11 mouse cellular contexts compared by ENCODE assay signal in the genomic region with DNA sequence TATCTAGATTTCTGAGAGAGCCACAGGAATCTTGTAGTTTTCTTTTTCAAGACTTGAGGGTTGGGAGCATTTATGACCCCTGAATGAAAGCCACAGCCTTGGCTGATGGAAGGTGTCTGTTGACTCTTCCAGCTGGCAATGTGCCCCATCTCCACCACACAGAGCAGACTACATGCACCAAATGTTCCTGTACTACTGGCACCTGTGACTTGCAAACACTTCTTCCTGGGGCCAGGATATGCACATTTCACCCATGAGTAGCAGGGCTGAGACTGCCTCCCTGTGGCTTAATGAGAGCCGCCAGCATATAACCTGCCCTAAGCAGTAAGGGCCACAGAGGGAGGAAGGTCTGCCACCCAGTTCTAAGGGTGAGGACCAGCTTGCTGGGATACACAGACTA.
A peak's percentile ranks its signal among the peaks of the same experiment; 100 is the strongest.
DNase-seq lines count a peak whose midpoint lies in the region; ATAC-seq and TF ChIP-seq lines count a peak whose summit lies in the region.
"Had no signal": no experiment of that assay in that cellular context is flagged by ENCODE, and none has a peak within 500 bp of the region (broad histone marks: within the 10 kb centered on the region; RNA-seq: fewer than 3 reads in every experiment).

No protein-coding gene starts in this region.

- H3K4me3 ChIP-seq in hindbrain, embryonic 10.5 days, result no peak overlapping the region
- no peak overlapping the region for H3K4me3 ChIP-seq in hindbrain, embryonic 11.5 days (ENCODE audit: low read depth, low read length)
- H3K4me3 ChIP-seq in small intestine, adult 2 months (ENCODE audit: low read depth, low read length), result no peak overlapping the region
- H3K4me3 ChIP-seq: embryonic facial prominence, embryonic 13.5 days had no signal

- no peak overlapping the region for H3K4me2 ChIP-seq in hindbrain, embryonic 11.5 days (replicated peaks; ENCODE audit: low read depth, low read length)
- H3K4me2 ChIP-seq: embryonic facial prominence, embryonic 13.5 days had no signal

- no peak overlapping the region for H3K9ac ChIP-seq in hindbrain, embryonic 11.5 days (ENCODE audit: low read depth, low read length)
- H3K9ac ChIP-seq: embryonic facial prominence, embryonic 13.5 days; forebrain, postnatal 0 days had no signal

- peaks cover 52% of the 10 kb centered on the region for H3K4me1 ChIP-seq in hindbrain, embryonic 10.5 days (replicated peaks)
- H3K4me1 ChIP-seq in hindbrain, embryonic 11.5 days (replicated peaks; ENCODE audit: control insufficient read depth, insufficient read depth, low read length), result no peaks in the 10 kb centered on the region
- H3K4me1 ChIP-seq in small intestine, adult 2 months (ENCODE audit: control insufficient read depth, insufficient read depth, insufficient read length, low read length), result no peaks in the 10 kb centered on the region

- TF ChIP-seq POLR2A in small intestine, adult 2 months (IDR thresholded peaks at IDR 0.05; ENCODE audit: low read depth, low read length), result no peak

- ATAC-seq in hindbrain, embryonic 11.5 days (ENCODE audit: low FRiP score), result no peak
- ATAC-seq: forebrain, postnatal 0 days had no signal

- 79% methylated on average over 1 of the region's 1 CpGs for WGBS in hindbrain, embryonic 10.5 days
- 69% methylated on average over 1 of the region's 1 CpGs for WGBS in hindbrain, embryonic 11.5 days
- 69% methylated on average over 1 of the region's 1 CpGs for WGBS in small intestine, adult 2 months

- H3K9me3 ChIP-seq in hindbrain, embryonic 10.5 days, result no peaks in the 10 kb centered on the region
- H3K9me3 ChIP-seq in hindbrain, embryonic 11.5 days (ENCODE audit: control insufficient read depth, low read length), result no peaks in the 10 kb centered on the region
- H3K9me3 ChIP-seq: embryonic facial prominence, embryonic 13.5 days had no signal

- TF ChIP-seq CTCF in small intestine, adult 2 months (IDR thresholded peaks at IDR 0.05; ENCODE audit: extremely low read depth, insufficient read length, insufficient replicate concordance, low read depth, low read length), result 0 out of 2 replicates have a peak, but pooled peaks have one; percentile 4

- H3K36me3 ChIP-seq in hindbrain, embryonic 10.5 days, result no peaks in the 10 kb centered on the region
- H3K36me3 ChIP-seq in hindbrain, embryonic 11.5 days (ENCODE audit: control insufficient read depth, insufficient read depth, low read length), result no peaks in the 10 kb centered on the region
- no peaks in the 10 kb centered on the region for H3K36me3 ChIP-seq in small intestine, adult 2 months (ENCODE audit: control insufficient read depth, insufficient read depth, low read length)
- H3K36me3 ChIP-seq: embryonic facial prominence, embryonic 13.5 days had no signal

- DNase-seq in adrenal gland, postnatal 14 days, result peak; percentile 40
- no peak for DNase-seq in adrenal gland, adult 18-20 months (ENCODE audit: low spot score in 2 of 2)
- no peak for DNase-seq in hindbrain, embryonic 10.5 days (ENCODE audit: low spot score)
- DNase-seq in hindbrain, embryonic 11.5 days (ENCODE audit: low spot score), result no peak
- peak; percentile 2 for DNase-seq in thymus, postnatal 25 days
- no peak for DNase-seq in thymus, postnatal 4 days
- DNase-seq in ovary, postnatal 36 days (ENCODE audit: low spot score), result no peak
- DNase-seq: forebrain, postnatal 0 days; kidney, adult 9 months had no signal

- peaks cover 3% of the 10 kb centered on the region; the same call in 1 of the 2 replicates for H3K27me3 ChIP-seq in hindbrain, embryonic 10.5 days (ENCODE audit: insufficient read depth, poor library complexity, severe bottlenecking)
- H3K27me3 ChIP-seq in hindbrain, embryonic 11.5 days (ENCODE audit: control insufficient read depth, insufficient read depth, low read length), result no peaks in the 10 kb centered on the region
- H3K27me3 ChIP-seq in small intestine, adult 2 months (ENCODE audit: control insufficient read depth, insufficient read depth, low read length), result no peaks in the 10 kb centered on the region
- H3K27me3 ChIP-seq: embryonic facial prominence, embryonic 13.5 days had no signal

- H3K27ac ChIP-seq in hindbrain, embryonic 10.5 days, result peak overlapping the region; percentile 12; the same call in 1 of the 2 replicates
- no peak overlapping the region for H3K27ac ChIP-seq in hindbrain, embryonic 11.5 days (ENCODE audit: low read depth, low read length)
- H3K27ac ChIP-seq in small intestine, adult 2 months (ENCODE audit: insufficient read depth, low read depth, low read length), result no peak overlapping the region
- H3K27ac ChIP-seq: embryonic facial prominence, embryonic 13.5 days had no signal

Comparison
In these comparisons a context has a peak if more than half of its experiments do, and no peak if none do; other contexts are left out.
1. DNase-seq: peak in adrenal gland, postnatal 14 days (single experiment) and thymus, postnatal 25 days (single experiment); none in adrenal gland, adult 18-20 months (0 of 2), hindbrain, embryonic 10.5 days (single experiment), hindbrain, embryonic 11.5 days (single experiment), thymus, postnatal 4 days (single experiment) and ovary, postnatal 36 days (single experiment).